Mouse (Mus musculus) bone marrow macrophage, adult 2 months (primary cell): ENCODE data around the gene Ss18l2.

Experiments
- CTCF ChIP-seq: IDR thresholded peaks from 2 replicates; pipeline ENCODE4 v1.5.1; 2012; ENCODE audit warnings: low read depth, mild to moderate bottlenecking, low read length, moderate library complexity
- POLR2A ChIP-seq: IDR thresholded peaks from 2 replicates; pipeline ENCODE4 v1.6.1; 2012; ENCODE audit warnings: mild to moderate bottlenecking, low read depth, low read length, borderline replicate concordance

GRCm38 (mm10) chr9:121672311-121672710 is 37.8 kb upstream of the Ss18l2 start:
- TF ChIP-seq CTCF = no peak
- TF ChIP-seq POLR2A = no peak
